Mouse (Mus musculus): ENCODE data around the gene Creld2.

- TF ChIP-seq CTCF (conservative IDR thresholded peaks at IDR 0.05; ENCODE audit: low read length) = no peak
- no peak for TF ChIP-seq NANOG (IDR thresholded peaks at IDR 0.05; ENCODE audit: borderline replicate concordance, low read length)
- TF ChIP-seq POU5F1 (IDR thresholded peaks at IDR 0.05; ENCODE audit: borderline replicate concordance, low read length) = no peak
Measured at GRCm38 (mm10) chr15:88799950-88800371, 19.5 kb upstream of the Creld2 start.
